Mouse (Mus musculus): ENCODE results near the gene Tex33.

DNA sequence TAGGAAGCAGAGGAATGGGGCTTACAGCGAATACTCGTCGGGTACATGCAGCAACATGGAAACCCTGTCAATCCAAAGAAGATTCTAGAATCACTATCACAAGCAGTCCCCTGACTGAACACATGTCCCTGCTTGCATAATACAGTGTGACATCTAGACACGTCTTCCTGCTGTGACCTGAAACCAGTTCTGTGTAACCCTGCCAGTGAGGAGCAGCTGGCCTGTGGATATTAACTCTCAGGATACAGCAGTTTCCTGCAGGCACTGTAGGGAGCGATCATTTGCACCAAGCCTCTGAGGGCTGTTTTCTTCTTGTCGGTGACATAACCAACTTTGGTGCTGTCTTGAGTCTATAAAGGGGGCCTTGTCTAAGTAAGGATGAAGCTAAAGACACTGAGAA lies 5.6 kb upstream of the Tex33 start:
- no peak for TF ChIP-seq CTCF (IDR thresholded peaks at IDR 0.05; ENCODE audit: borderline replicate concordance, insufficient read depth, low read length)
- TF ChIP-seq POLR2A (IDR thresholded peaks at IDR 0.05; ENCODE audit: low read depth, low read length) = no peak
